Mouse (Mus musculus) yolk sac, embryonic 10.5 days (tissue): ENCODE data around the gene Agap2.

Experiments used
- DNase-seq: peaks from one replicate; pipeline ENCODE4 v3.0.0-alpha.2; 2017; ENCODE audit warnings: low spot score

Gene Agap2

DNA sequence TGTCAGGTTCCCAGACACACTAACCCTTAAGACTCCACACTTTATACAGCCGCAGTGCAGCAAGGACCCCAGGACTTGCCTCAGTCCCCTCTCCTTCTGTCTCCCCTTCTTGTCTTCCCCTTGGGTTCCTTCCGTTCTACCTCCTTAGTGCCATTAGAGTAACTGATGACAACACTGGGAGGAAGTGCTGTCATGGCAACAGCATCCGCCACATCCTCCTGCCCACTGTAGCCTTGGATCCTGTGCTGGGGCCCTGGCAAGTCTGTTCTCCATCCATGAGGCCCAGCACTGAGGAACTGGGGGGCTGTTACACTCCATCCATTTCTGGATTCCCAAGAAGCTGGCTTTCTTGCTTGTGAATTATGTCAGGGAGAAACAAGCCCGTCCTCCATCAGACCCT is 998 bp downstream of the Agap2 start:
- DNase-seq, result no peak

DNA sequence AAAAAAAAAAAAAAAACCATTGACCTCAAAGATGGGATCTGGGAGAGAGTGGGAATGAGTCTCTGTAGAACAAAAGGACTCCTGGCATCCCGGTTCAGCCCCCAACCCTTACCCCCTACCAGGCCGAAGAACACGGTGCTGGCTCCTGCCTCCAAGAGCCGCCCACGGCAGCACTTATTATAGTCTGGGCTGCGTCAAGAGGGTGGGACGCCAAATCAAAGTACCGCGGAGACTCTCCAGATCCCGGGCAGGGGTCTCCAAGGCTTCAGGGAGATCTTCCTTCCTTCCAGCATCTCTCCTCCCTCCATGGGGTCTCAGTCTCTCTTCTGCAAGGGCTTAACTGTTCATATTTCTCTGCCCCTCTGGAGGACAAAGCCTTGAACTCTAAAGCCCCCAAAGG is 2.4 kb downstream of the Agap2 start:
- no peak for DNase-seq

DNA sequence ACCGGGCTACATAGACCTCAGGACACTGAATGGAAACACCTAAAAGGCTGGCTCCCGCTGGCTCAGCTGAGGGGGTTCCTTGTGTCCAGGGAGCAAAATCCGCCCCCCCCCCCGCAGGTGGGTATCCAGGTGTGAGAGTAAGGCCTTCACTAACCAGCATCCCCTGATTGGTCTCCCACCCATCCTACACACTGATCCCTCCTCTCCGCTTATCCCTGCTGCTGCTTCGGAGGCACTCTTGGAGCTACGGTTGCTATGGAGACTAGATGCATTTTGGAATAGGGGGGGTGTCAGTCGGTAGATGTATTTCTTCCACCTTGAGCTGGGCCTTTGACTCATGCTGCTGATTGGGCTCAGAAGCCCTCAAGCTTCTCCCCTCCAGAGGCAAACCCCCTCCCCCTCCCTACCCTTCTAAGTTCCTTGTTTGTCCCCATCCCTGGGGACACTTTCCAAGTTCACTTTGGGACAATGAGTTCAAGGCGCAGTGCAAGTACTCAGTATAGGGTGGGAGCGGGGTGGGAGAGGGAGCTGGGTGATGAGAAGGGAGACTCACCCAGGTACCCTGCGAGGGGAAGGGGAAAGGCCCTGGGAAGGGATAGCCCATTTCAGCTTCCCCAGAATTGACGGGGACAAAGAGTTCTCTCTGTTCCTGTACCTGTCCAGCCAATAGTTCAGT is 3.1 kb downstream of the Agap2 start:
- no peak for DNase-seq

DNA sequence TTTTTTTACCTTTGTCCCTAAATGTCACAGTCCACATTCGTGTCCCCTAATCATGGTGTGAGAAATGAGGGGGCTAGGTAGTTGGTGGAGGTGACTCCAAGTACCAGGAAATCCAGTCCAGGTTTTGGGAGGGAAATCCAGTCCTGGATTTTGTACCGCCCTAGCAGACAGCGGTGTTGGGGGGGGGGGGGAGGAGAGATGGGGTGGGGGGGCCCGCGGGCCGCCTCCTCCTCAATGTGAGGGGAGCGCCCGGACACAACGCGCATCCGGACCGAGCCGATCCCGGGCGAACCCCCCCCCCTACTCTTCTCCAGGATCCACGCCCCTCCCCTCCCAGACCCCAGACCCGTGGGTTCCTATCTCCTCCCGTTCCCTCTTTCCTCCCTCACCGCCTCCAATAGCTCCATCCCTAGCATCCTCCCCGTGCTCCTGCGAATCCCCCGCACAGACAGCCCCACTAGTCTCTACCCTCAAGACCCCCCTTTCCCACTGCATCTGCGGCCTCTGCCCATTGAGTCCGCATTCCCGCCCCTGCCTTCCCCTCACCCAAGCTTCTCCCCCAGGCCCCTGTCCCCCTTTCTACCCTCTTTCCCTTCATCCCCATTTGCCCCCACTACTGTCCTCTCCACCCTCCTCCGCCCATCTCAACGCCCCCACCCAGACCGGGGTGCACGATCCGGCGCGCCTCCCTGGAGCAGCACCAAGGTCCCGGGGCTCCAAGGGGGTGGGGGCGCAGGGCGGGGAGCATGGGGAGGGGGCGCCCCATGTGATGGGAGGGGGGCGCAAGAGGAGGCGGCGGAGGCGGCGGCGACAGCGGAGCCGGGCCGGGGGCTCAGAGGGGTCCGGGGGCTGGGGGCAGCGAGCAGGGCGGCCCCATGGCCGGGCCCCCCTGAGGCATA is 3.8 kb downstream of the Agap2 start:
- DNase-seq, result peak; percentile 44

DNA sequence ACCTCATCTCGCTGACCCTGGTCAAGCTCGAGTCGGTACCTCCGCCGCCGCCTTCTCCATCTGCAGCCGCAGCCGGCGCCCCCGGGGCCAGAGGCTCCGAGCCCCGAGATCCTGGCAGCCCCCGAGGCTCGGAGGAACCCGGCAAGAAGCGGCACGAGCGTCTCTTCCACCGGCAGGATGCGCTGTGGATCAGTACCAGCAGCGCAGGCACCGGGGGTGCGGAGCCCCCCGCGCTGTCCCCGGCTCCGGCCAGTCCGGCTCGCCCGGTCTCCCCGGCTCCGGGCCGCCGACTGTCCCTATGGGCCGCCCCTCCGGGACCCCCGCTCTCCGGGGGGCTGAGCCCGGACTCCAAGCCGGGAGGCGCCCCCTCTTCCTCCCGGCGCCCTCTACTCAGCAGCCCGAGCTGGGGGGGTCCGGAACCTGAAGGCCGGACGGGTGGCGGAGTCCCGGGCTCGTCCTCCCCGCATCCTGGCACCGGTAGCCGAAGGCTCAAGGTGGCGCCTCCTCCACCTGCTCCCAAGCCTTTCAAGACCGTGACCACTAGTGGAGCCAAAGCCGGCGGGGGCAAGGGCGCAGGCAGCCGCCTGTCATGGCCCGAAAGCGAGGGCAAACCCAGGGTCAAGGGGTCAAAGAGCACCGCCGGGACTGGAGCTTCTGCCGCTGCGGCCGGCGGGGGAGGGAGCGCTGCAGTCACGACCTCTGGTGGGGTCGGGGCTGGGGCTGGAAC is 4.7 kb downstream of the Agap2 start:
- peak; percentile 37 for DNase-seq

DNA sequence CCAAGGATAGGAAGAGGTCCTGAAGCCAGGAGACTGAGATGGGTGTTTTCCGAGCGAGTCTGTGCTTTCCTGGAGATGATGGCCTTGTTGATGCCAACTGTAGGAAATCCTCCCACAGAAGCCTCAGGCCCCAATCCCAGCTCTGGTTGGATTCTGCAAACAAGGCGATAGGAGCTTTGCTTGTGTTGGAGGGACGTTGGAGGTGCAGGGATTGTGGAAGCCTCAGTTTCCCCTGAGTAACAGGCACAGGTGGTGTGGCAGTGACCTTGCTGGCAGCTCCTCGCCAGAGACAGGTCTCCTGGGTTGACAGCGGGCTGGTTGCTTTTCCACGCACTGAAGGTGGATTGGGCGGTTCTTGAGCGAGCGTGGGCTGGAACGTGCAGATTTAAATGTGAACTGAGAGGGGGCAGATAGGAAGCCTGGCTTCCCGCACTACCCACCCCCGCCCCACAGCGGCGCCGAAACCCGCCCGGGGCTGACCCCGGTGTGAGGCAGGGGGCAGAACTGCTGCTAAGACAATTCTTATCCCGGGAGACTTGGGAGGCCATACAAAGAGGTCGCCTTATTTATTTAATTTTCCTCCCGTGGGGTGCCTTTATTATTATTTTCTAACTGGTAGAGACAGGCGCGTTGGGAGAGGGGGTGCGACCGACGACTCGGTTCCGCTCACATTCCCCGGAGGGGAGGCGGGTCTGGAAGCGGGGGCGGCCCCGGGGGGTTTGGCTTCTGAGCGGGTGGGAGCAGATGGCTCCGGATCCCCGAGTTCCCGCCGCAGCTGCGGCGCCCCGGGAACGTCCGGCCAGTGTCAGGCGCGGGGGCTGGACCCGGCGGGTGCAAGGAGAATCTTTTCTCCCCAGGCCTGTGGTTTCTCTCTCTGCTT is 6.1 kb downstream of the Agap2 start:
- DNase-seq, result no peak

DNA sequence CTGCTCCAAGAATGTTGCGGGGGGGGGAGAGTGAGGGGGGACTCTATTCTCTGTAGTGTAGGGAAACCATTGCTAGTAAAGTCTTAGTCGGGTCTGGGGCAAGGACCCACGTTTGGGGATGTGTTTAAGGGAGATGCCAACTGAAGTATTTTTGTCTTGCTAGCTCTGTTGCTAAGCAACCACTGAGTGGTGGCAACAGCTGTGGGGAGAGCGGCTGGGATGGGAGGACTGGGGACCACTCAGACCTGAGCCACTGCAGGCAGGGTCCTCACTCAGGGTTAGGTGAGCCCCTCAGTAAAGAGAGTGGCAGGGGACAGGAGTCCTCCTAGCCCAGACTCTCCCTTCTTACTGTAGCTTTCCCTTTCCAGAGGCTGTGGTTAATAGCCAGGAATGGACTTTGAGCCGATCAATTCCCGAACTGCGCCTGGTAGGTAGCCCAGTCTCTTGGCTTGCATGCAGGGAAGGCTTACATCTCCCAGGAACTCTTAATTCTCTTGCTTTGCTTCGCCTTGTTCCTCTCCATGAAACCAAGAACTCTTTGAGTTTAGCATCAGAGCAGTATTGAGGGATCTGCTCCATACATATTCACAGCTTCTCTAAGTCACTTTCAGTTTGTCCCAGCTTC is 7.0 kb downstream of the Agap2 start:
- DNase-seq, result no peak

DNA sequence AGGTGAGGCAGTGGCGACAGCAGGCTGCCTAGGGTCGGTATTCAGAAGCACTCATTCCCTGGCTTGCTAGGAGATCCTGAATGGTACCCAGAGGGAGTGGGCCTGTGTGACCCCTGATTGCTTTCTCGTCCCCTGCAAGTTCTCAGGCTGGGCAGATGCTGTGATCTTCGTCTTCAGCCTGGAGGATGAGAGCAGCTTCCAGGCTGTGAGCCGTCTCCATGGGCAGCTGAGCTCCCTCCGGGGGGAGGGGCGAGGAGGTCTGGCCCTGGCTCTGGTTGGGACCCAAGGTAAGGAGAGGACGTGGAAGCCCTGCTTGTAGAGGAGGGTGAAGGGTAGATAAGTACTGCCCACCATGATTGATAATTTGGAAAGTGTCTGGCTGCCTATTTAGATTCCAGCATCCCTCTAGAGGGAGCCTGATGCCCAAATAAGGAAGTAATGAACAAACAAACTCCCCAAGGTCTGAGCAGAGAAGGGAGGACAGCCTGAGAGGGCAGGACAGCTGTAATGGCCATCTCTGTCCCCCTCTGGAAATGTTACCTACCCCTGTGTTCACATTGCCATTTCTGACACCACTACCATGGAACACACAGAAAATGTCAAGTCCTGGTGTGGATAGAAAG is 8.3 kb downstream of the Agap2 start:
- DNase-seq, result no peak

DNA sequence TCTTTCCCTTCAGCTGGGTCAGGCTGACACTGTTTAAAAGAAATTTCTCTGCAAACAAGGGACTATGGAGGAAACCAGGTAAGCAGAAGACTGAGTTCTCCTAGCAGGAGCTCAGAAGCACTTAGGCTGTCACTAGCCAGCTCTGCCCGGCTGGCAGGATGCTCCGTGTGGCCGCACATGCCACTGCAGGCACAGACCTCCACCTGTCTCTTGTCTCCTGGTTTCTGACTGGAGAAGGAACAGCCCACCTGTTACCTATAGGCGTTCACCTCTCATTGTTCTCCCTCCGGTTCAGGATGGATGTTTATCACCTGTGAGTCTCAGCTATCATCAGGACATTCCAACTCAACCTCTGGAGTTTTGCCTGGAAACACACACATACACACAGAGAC is 8.8 kb downstream of the Agap2 start:
- DNase-seq, result no peak

DNA sequence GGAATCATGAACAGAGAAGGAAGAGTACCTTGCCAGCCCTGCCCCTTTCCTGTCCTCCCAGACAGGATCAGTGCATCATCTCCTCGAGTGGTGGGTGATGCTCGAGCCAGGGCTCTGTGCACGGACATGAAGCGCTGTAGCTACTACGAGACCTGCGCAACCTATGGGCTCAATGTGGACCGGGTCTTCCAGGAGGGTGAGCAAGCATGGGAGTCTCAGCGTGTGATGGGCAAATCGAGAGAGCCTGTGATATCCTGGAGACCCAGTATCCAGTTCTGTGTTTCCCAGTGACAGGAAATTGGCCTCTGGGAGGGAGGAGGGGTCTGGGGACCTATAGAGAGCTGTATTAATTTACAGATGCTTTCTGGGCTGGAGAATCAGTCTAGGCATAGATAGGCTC is 10.0 kb downstream of the Agap2 start:
- DNase-seq, result no peak

DNA sequence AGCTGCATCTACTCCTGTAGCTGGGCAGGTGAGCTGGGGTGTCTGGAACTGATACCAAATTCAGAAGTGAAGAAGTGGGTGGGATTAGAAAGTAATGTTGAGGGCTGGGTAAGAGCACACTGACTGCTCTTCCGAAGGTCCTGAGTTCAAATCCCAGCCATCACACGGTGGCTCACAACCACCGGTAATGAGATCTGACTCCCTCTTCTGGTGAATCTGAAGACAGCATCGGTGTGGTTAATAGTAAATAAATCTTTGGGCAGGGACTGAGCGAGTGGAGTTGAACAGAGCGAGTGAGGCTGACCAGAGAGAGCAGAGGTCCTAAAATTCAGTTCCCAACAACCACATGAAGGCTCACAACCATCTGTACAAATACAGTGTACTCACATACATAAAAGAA is 10.5 kb downstream of the Agap2 start:
- DNase-seq, result no peak

DNA sequence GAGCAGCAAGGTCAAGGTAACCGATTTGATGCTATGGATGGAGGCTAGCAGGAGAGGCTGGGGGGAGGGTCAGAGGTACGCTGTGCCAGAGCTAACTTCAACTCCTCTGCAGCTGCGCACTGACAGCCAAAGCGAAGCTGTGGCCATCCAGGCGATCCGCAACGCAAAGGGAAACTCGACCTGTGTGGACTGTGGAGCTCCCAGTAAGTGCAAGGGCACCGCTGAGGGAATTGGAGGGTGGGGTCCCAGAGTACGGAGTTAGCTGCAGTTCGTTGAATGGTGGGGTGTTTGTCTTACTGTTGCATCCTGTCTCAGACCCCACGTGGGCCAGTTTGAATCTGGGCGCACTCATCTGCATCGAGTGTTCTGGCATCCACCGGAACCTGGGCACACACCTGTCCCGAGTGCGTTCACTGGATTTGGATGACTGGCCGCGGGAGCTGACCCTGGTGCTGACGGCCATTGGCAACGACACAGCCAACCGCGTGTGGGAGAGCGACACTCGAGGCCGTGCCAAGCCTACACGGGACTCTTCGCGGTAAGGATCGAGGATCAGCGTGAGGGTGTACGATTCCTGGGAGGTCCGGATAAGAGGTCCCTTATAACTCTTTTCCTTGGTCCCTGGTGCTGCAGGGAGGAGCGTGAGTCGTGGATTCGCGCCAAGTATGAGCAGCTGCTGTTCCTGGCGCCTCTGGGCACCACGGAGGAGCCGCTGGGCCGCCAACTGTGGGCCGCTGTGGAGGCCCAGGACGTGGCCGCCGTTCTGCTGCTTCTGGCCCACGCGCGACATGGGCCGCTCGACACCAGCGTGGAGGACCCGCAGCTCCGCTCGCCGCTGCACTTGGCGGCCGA is 15.7 kb downstream of the Agap2 start:
- DNase-seq, result no peak

DNA sequence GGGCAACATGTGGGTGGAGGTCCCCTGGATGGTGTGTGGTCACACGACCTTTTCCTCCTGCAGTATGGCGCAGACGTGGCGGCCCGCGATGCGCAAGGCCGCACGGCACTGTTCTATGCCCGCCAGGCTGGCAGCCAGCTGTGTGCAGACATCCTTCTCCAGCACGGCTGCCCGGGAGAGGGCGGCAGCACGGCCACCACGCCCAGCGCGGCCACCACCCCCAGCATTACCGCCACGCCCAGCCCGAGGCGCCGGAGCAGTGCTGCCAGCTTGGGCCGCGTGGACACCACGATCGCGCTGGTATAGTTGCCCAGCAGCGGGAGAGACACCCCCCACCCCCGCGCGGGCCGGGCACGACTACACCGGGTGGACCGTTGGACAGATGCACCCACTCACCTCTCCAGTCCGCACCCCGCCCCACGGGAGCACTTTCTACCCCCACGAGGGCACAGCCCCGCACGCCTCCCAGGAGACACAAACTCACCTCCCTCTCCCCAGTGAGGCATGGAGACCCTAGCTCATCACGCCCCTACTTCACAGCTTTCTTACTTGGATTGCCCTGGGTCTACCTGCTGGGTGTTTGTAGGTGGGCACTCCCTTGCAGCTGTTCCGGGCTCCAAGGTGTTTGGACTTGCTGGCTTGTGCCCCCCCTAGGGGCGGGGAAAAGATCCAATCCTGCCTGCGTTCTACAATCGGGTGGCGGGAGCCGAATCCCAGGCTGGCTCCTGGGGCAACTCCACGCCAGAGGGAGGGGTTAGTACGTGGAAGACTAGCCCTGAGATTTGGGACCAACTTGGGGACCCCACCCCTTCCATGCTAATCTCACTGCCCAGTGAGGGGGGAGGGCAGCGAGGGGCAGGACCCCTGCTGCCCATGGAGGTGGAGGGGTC is 16.7 kb downstream of the Agap2 start:
- DNase-seq, result no peak

DNA sequence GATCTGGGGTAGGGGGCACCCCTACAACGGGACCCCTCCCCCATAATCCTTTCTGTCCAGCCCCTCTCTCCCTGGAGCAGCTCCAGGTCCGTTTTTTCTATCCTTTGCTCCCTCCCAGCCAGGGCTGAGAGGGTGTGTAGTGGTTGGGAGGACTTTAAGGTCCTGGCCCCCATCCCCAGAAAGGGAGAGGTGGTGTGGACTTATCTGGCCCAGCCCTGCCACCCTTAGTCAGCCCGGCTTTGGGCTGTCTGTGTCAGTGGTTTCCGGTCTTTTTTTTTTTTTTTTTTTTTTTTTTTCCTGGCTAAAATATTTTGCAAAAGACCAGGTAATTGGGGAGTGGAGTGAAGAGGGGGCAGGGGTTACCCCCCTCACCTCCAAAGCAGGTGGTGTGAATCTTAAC is 17.7 kb downstream of the Agap2 start:
- DNase-seq, result no peak

DNA sequence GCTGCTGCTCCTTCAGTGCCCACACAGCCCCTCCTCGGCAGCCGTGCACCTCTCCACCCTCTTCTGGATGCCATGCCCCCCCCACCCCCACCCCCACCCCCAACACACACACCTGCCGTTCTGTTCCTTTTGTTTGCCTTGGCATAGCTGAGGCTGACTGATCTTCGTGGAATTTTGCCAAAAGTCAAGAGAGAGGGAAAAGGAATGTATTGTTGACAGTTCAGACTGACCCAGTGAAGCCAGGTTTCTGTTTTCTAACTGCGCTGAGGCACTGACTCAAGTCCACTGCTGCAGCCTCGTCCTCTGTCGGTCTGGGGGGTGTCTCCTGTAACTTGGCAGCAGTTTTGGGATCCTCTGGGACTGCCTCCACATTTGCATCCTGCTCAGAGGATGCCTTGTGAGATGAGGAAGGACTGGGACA is 19.3 kb downstream of the Agap2 start:
- DNase-seq, result peak; percentile 30

DNA sequence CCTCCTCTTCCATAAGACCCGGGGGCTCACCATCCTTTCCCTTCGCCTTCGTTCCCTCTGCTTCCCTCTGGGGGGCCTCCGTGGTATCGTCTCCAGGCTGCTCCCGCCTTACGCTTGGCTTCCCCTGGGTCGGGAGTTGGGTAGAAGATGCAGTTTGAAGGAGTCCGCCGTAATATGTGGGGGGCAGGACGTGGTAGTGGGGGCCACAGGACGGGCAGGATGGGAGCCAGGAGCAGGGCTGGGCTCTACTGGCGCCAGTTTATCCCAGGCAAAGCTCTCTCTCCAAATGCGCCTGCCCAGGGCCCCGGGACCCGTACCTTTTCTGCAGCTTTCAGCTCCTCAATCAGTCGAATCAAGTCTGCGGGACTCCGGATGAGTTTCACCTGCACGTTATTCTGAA is 23.4 kb downstream of the Agap2 start:
- DNase-seq, result no peak

DNA sequence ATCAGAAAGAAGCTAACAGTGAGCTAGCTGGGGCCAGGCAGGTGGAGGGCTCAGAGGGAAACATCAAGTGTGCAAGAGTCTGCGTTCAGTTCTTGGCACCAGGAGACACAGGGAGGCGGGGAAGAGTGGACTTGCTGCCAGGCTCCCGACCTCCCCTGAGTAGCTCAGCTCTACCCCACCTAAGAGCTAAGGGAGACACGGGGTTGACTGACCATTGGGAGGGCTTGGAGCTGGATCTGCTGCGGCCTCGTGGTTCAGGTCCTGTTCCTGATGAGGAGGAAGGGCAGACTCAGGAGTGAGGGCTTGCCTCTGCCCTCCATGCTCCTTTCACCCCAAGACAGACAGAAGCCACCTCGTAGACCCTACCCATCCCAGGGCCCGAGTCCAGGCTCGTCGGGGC is 24.1 kb downstream of the Agap2 start:
- no peak for DNase-seq

DNA sequence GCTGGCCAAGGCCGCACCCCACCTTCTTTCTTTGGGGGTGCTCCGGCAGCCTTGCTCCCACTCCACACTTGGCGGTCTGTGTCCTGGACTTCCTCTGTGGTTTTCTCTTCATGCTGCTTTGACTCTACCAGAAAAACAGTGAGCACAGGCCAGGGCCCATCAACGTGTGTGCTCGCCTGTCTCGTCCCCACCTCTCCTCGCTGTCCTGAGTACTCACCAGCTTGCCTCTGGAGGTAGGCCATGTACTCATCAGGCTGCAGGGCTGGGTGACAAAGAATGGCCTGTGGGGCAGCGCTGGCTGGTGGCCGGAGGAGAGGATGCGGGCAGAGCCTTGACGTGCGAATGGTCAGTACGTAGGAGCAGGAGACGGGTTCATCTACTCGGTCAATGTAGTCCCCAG is 24.8 kb downstream of the Agap2 start:
- no peak for DNase-seq

DNA sequence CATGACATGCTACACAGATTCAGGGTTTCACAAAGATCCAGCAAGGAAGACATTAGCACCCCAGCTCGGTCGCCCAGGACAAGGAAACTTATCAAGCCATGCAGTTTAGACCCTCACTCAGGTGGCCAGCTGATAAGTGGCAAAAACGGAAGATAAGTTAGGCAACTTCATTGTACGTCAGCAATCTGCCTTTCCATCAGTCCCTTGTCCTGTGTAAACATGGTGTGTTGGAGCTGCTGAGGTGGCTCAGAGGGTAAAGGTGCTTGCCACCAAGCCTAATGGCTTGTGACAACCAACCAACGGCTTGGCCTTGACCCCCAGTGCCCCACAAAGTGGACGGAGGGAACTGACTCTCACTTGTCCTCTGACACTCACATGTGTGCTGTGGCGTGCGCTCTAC is 25.3 kb downstream of the Agap2 start:
- DNase-seq, result peak; percentile 61
